Mouse (Mus musculus) stomach, embryonic 16.5 days (tissue): Measurements from ENCODE around the gene Rad51c. TPM values are rescaled to one million over a fixed set of nuclear protein-coding genes. Genes with fewer than 3 reads are reported as not detected.

Source experiments
- ATAC-seq: fragments of 200-750 bp; cut with Nextera tagmentation; 2 replicates; pipeline ENCODE4 v1.8.0; 2017; ENCODE audit warnings: moderate number of reproducible peaks, moderate TSS enrichment; ENCODE audit not compliant: insufficient read depth, low FRiP score
- H3K27ac ChIP-seq: fragments of 300-500 bp; sonication (generic); 2 replicates; pipeline ENCODE4 v1.5.1; 2014; ENCODE audit warnings: low read length
- H3K27me3 ChIP-seq: fragments of 300-500 bp; sonication (generic); 2 replicates; pipeline ENCODE4 v1.6.1; 2014; ENCODE audit warnings: low read length, control low read depth, mixed read lengths; ENCODE audit not compliant: control insufficient read depth, insufficient read depth
- H3K36me3 ChIP-seq: fragments of 300-500 bp; sonication (generic); 2 replicates; pipeline ENCODE4 v1.6.1; 2014; ENCODE audit warnings: low read length; ENCODE audit not compliant: control insufficient read depth, insufficient read depth
- H3K4me1 ChIP-seq: fragments of 300-500 bp; sonication (generic); 2 replicates; pipeline ENCODE4 v1.6.1; 2014; ENCODE audit warnings: low read length, control low read depth, mixed read lengths; ENCODE audit not compliant: control insufficient read depth, insufficient read depth
- H3K4me2 ChIP-seq: fragments of 300-500 bp; sonication (generic); 2 replicates; pipeline ENCODE4 v1.6.1; 2014; ENCODE audit warnings: low read depth, low read length, mixed read lengths
- H3K4me3 ChIP-seq: fragments of 300-500 bp; sonication (generic); replicated peaks from 2 replicates; pipeline ENCODE4 v1.5.1; 2014; ENCODE audit warnings: mild to moderate bottlenecking, low read length
- H3K9ac ChIP-seq: fragments of 300-500 bp; sonication (generic); 2 replicates; pipeline ENCODE4 v1.6.1; 2014; ENCODE audit warnings: low read length
- H3K9me3 ChIP-seq: fragments of 300-500 bp; sonication (generic); replicated peaks from 2 replicates; pipeline ENCODE4 v1.6.1; 2016; ENCODE audit warnings: low read length, control low read depth; ENCODE audit not compliant: control insufficient read depth
- WGBS: fragments of 180-500 bp; shearing (Covaris S2); extraction: QIAGEN DNeasy Blood & Tissue Kit; methylation state at CpG from one replicate; pipeline ENCODE4 v1.1.7; 2014; 5-methylcytosine and 5-hydroxymethylcytosine counted together
- polyA plus RNA-seq: library from polyadenylated mRNA; unstranded; fragments of >200 nt; fragmentation: Nextera tagmentation; extraction: Ambion mirVana; gene quantifications from 2 replicates; pipeline ENCODE4 v1.2.1, GENCODE M21; 2015

Rad51c gene
- polyA plus RNA-seq, 1 experiment from 2014 or later, result 6.3 TPM

DNA sequence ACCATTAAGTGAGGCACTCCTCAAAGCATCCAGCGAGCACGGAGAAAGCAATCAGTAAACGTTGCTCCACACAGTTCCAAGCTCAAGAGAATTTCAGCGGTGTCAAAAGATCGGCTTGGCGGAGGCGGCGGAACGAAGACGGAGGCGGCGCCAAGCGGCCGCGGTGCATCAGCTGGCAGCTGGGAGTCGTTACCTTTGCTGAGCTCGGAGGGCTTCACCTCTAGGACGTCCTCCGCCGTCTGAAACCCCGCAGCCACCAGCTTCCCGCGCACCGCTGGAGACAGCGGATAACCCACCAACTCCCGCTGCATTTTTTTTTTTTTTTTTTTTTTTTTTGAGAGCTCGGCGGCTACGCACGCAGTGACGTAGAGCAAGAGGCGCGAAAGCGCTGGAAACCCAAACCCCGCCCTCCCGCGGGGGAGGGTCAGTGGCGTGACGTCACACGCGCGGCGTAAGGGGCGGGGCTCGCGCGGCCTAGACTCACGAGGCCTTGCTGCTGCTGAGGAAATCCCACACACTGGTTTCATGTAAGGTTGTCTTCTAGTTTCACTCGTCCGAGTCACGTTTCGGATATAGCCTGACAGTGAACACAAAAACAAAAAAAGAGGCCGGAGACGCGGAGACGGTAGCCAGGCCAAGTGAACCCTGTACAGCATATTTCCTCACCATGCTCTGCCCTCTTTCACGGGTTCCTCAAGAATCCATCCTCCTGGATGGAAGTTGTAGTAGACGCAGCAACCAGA lies 472 bp downstream of the Rad51c start:
- Histone ChIP-seq H3K9ac (peak overlapping the region; percentile 79), H3K4me2 (peak overlapping the region; percentile 62), H3K27ac (peak overlapping the region; percentile 95), H3K36me3 (no peaks in the 10 kb centered on the region), H3K4me3 (peak overlapping the region; percentile 71), H3K27me3 (no peaks in the 10 kb centered on the region), H3K4me1 (peaks cover 6% of the 10 kb centered on the region), H3K9me3 (no peaks in the 10 kb centered on the region)
- ATAC-seq, result peak; percentile 95
- WGBS, result 2% methylated on average over 55 of the region's 58 CpGs

DNA sequence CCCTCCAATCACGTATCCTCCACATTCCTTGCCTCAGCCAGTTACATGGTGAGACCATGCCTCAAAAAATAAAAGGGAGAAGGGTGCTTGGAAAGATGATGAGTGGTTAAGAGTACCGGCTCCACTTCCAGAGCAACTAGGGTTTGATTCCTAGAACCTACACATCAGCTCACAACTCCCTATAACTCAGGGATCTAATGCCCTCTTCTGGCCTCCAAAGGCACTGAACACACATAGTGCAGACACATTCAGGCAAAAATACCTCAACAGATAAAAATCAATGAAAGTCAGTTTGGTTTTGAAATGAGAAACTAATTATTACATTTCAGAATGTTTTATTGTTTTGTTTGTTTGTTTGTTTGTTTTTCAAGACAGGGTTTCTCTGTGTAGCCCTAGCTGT lies 6.4 kb downstream of the Rad51c start:
- Histone ChIP-seq H3K27ac (no peak overlapping the region), H3K9ac (no peak overlapping the region), H3K36me3 (no peaks in the 10 kb centered on the region), H3K4me3 (no peak overlapping the region), H3K4me2 (no peak overlapping the region), H3K27me3 (no peaks in the 10 kb centered on the region), H3K4me1 (no peaks in the 10 kb centered on the region), H3K9me3 (no peaks in the 10 kb centered on the region)
- ATAC-seq, result no peak
- WGBS, result 91% methylated on average over 2 of the region's 2 CpGs

DNA sequence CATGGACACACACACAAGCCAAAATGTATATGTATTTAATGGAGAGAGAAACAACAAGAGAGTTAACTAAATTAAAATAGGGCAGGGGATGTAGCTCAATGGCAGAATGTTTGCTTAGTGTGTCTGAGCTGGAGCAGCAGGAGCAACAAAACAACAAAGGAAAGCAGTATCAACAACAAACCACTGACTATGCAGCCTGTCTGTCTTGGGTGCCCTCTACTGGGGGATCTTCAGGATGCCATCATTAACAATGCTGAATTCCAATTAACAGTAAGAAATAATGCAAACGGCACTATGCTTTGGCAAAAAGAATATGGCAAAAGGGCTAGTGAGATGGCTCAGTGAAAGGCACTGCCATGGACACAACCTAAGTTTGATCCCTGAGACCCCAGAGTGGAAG lies 10.9 kb downstream of the Rad51c start:
- Histone ChIP-seq H3K9ac (no peak overlapping the region), H3K27me3 (no peaks in the 10 kb centered on the region), H3K4me3 (no peak overlapping the region), H3K4me2 (no peak overlapping the region), H3K9me3 (no peaks in the 10 kb centered on the region), H3K4me1 (no peaks in the 10 kb centered on the region), H3K36me3 (no peaks in the 10 kb centered on the region), H3K27ac (no peak overlapping the region)
- 50% methylated on average over 1 of the region's 1 CpGs for WGBS
- ATAC-seq, result no peak

DNA sequence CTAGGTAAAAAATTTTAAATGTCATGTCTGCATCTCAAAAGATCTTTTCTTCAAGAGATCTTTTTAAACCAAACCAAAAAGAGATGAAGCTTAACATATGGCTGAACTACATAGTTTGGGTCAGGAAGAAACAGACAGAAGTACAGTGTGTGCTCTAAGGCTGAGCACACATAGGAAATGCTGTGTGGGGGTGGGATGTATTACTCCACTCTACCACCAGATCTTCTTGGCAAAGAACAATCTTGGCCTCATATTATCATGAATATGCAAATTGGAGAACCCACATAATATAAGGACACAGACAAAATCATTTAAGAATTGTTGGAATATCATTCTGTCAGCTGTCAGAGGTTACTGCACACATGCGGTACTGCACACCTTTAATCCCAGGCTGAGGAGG lies 19.1 kb downstream of the Rad51c start:
- Histone ChIP-seq H3K9ac (no peak overlapping the region), H3K27ac (no peak overlapping the region), H3K36me3 (no peaks in the 10 kb centered on the region), H3K4me1 (no peaks in the 10 kb centered on the region), H3K4me3 (no peak overlapping the region), H3K4me2 (no peak overlapping the region), H3K9me3 (no peaks in the 10 kb centered on the region), H3K27me3 (no peaks in the 10 kb centered on the region)
- no peak for ATAC-seq
- 93% methylated on average over 1 of the region's 1 CpGs for WGBS

DNA sequence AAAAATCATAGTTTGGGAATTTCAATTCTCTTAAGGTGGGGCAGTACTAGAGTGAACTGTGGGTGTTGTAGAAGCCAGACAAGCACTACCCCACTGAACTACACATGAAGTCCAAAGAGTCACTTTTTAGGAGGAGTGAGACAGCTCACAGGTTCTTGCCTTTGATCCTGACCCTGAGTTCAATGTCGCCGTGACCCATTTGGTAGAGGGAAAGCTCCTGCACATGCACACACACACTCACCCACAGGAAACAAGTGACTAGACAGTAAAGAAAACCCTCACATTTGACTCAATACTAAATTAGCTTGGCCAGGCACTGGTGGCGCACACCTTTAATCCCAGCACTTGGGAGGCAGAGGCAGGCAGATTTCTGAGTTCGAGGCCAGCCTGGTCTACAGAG lies 20.2 kb downstream of the Rad51c start:
- Histone ChIP-seq H3K9ac (no peak overlapping the region), H3K4me3 (no peak overlapping the region), H3K4me2 (no peak overlapping the region), H3K4me1 (no peaks in the 10 kb centered on the region), H3K36me3 (no peaks in the 10 kb centered on the region), H3K27ac (no peak overlapping the region), H3K27me3 (no peaks in the 10 kb centered on the region), H3K9me3 (no peaks in the 10 kb centered on the region)
- WGBS, result 98% methylated on average over 3 of the region's 4 CpGs
- ATAC-seq, result no peak

DNA sequence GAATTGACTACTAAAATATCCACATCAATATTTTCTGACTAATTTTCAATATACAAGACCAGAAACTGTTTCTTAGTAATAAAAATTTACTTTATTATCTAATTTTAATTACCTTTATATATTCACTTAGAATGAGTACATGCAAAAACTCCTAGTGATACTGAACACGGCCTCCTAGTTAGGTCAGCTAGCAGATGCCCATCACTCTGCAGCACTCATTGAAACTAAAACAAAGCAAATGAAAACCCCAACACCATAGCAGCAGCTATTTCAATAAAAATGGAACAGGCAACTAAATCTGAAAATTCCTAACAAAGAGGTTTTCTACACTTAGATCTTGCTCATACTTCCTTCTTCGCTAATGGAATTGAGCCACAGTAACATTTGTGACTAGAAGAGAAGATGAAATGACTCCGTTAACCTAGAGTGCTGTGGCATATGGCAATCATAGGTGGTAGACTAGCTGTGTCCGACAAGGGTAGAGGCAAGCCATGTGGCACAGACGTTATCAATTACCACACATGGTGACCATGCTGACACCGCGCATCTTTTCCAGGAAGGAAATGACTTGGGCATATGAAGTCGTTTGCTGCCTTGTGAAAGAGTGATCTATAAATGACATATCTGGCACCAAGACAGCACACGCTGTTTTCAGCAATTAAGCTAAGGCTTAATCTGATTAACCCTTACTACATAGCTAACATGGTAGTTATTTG lies 36.7 kb downstream of the Rad51c start:
- WGBS, result 73% methylated on average over 9 of the region's 9 CpGs
- ATAC-seq, result 0 out of 2 replicates have a peak, but pooled peaks have one; percentile 29

DNA sequence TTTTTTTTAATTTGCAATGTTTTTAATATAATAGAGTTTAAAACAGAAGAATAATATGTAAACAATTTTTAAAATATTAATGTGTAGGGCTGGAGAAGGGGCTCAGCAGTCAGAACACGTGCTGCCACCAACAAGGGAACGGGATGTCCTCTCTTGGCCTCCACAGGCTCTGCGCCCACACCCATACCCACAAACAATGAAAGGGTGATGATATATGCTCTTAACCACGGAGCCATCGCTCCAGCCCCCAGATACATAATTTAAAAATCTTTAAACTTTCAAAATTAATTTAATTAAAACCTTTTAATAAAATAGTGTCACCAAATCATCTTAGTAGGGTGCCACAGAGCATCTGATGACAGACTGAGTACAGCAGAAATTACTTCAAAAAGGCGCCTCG lies 37.7 kb downstream of the Rad51c start:
- H3K27ac ChIP-seq, result no peak overlapping the region
- WGBS, result 79% methylated on average over 7 of the region's 7 CpGs

More for the DNA sequence above, 36.7 kb downstream of the Rad51c start:
- no peak overlapping the region for H3K27ac ChIP-seq
- no peaks in the 10 kb centered on the region for H3K36me3 ChIP-seq
- H3K9ac ChIP-seq, result no peak overlapping the region
- H3K4me3 ChIP-seq, result no peak overlapping the region
- H3K4me2 ChIP-seq, result no peak overlapping the region
- H3K9me3 ChIP-seq, result no peaks in the 10 kb centered on the region
- no peaks in the 10 kb centered on the region for H3K4me1 ChIP-seq
- no peaks in the 10 kb centered on the region for H3K27me3 ChIP-seq

DNA sequence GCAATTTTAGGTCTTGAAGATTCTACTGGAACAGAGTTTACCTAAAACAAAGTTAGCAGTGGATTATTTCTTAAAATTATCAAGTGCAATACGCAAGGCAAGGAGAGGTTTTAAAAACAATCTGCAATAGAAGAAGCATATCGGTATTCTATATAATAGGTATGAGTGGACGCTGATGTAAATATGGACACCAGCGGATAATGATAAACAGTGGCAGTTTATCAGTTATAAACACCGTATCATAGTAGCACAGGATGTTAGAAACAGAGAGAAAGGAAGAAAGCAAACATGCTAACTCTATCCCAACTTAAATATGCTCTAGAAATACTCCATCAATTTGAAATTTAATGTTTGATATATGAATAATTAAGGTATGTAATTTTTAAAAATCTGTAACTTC lies 39.6 kb downstream of the Rad51c start:
- WGBS, result 86% methylated on average over 5 of the region's 5 CpGs
- ATAC-seq, result no peak
- Histone ChIP-seq H3K9me3 (no peaks in the 10 kb centered on the region), H3K4me3 (no peak overlapping the region), H3K27ac (no peak overlapping the region), H3K36me3 (no peaks in the 10 kb centered on the region), H3K4me2 (no peak overlapping the region), H3K4me1 (no peaks in the 10 kb centered on the region), H3K9ac (no peak overlapping the region), H3K27me3 (0 out of 2 replicates have a peak, but pooled peaks cover 3% of the 10 kb centered on the region)

More for the DNA sequence above, 37.7 kb downstream of the Rad51c start:
- Histone ChIP-seq H3K9me3 (no peaks in the 10 kb centered on the region), H3K4me3 (no peak overlapping the region), H3K36me3 (no peaks in the 10 kb centered on the region), H3K27me3 (no peaks in the 10 kb centered on the region), H3K9ac (no peak overlapping the region), H3K4me2 (no peak overlapping the region), H3K4me1 (no peaks in the 10 kb centered on the region)
- no peak for ATAC-seq

DNA sequence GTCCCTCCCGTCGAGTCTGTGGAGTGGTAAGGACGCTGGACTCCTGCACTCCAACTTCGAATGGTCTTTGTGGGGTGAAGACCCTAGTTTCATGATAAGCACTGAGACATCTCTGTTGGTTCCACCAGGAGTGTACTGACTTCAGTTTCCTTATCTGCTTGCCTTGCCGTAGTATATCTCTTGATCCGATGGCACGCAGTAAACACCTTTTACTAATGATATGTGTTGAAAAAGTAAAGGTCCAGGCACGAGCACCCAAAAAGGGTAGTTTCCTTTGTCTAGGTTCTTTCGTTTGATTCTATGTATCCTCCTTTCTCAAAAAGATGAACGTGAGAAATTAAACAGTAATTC lies 45.5 kb downstream of the Rad51c start:
- no peaks in the 10 kb centered on the region for H3K9me3 ChIP-seq
- peak overlapping the region; percentile 75 for H3K9ac ChIP-seq
- peak overlapping the region; percentile 99 for H3K4me2 ChIP-seq
- no peak overlapping the region for H3K27ac ChIP-seq
- WGBS, result 10% methylated on average over 10 of the region's 10 CpGs
- H3K36me3 ChIP-seq, result no peaks in the 10 kb centered on the region
- H3K27me3 ChIP-seq, result peaks cover 27% of the 10 kb centered on the region
- no peak for ATAC-seq
- H3K4me3 ChIP-seq, result peak overlapping the region; percentile 73
- H3K4me1 ChIP-seq, result peaks cover 13% of the 10 kb centered on the region; the same call in 1 of the 2 replicates
